Mouse (Mus musculus) stomach, postnatal 0 days (tissue): ENCODE results near the gene Slco2b1.

ENCODE experiments used
- CTCF ChIP-seq: IDR thresholded peaks from 2 replicates; pipeline ENCODE4 v1.5.1; 2016; ENCODE audit warnings: antibody characterized with exemption, low read depth, mild to moderate bottlenecking, moderate library complexity
- EP300 ChIP-seq: optimal IDR thresholded peaks from 2 replicates; pipeline ENCODE3; 2016; ENCODE audit warnings: antibody characterized with exemption

GRCm38 (mm10) chr7:99734612-99735011 lies 23.5 kb upstream of the Slco2b1 start:
- TF ChIP-seq EP300 = no peak
- no peak for TF ChIP-seq CTCF
